17 mouse cellular contexts compared by ENCODE assay signal in genomic region chrX:56322731-56323130, GRCm38 (mm10).
"Had no signal": no experiment of that assay in that cellular context is flagged by ENCODE, and none has a peak within 500 bp of the region (broad histone marks: within the 10 kb centered on the region; RNA-seq: fewer than 3 reads in every experiment).

No protein-coding gene starts in this region.

- DNase-seq: kidney, adult 18-20 months; kidney, adult 9 months; kidney, postnatal 25 days; layer of hippocampus, adult 9-11 months; liver, embryonic 13.5 days; lung, adult 2 months; midbrain, embryonic 14.5 days; right cerebral cortex, adult 18-20 months; right cerebral cortex, postnatal 14 days; right cerebral cortex, postnatal 4 days; thymus, adult 2 months; thymus, postnatal 14 days; thymus, postnatal 4 days had no signal

- H3K9me3 ChIP-seq: liver, embryonic 13.5 days had no signal

- H3K4me2 ChIP-seq: liver, embryonic 13.5 days; midbrain, embryonic 11.5 days had no signal

- H3K27me3 ChIP-seq: liver, embryonic 13.5 days had no signal

- H3K4me3 ChIP-seq: layer of hippocampus, adult 2 months; liver, embryonic 13.5 days had no signal

- H3K4me1 ChIP-seq: liver, embryonic 13.5 days had no signal

- H3K9ac ChIP-seq: liver, embryonic 13.5 days had no signal

- H3K27ac ChIP-seq: layer of hippocampus, adult 2 months; liver, embryonic 13.5 days; macrophage; stomach, postnatal 0 days had no signal

- H3K36me3 ChIP-seq: liver, embryonic 13.5 days had no signal
